Mouse (Mus musculus) liver, embryonic 14.5 days (tissue): ENCODE measurements around the gene Mettl7b.

ENCODE experiments used
- CTCF ChIP-seq: IDR thresholded peaks from 2 replicates; pipeline ENCODE4 v1.5.1; 2016; ENCODE audit warnings: antibody characterized with exemption, low read depth, control low read depth
- EP300 ChIP-seq: IDR thresholded peaks from 2 replicates; pipeline ENCODE4 v1.6.1; 2016; ENCODE audit warnings: antibody characterized with exemption, low read depth

- TF ChIP-seq EP300, result no peak
- TF ChIP-seq CTCF, result no peak
Observed at GRCm38 (mm10) chr10:129004032-129004920, 43.5 kb upstream of the Mettl7b start.
